Mouse (Mus musculus) myocyte (in vitro differentiated cells): Measurements from ENCODE around the gene Olfr521. TPM values are rescaled to one million over a fixed set of nuclear protein-coding genes. Genes with fewer than 3 reads are reported as not detected.
A peak's percentile ranks its signal among the peaks of the same experiment; 100 is the strongest.

Source experiments
- H3K27me3 ChIP-seq: one replicate; pipeline ENCODE4 v1.6.1; 2011; ENCODE audit not compliant: control insufficient read depth, insufficient read depth, insufficient read length
- H3K36me3 ChIP-seq: one replicate; pipeline ENCODE4 v1.6.1; 2011; ENCODE audit not compliant: control insufficient read depth, insufficient read depth
- H3K4me2 ChIP-seq: one replicate; pipeline ENCODE4 v1.6.1; 2011; ENCODE audit warnings: low read depth, control low read depth
- H3K4me3 ChIP-seq: one replicate; pipeline ENCODE4 v1.5.1; 2011; ENCODE audit warnings: mild to moderate bottlenecking, control low read depth, moderate library complexity
- H3K79me2 ChIP-seq: one replicate; pipeline ENCODE4 v1.6.1; 2011; ENCODE audit not compliant: control insufficient read depth, insufficient read depth
- H3ac ChIP-seq: one replicate; pipeline ENCODE4 v1.6.1; 2011; ENCODE audit not compliant: control insufficient read depth, insufficient read length
- CEBPB ChIP-seq: IDR thresholded peaks from 2 replicates; pipeline ENCODE4 v1.6.1; 2011; ENCODE audit warnings: mild to moderate bottlenecking, moderate library complexity; ENCODE audit not compliant: poor library complexity, insufficient read depth, severe bottlenecking
- E2F4 ChIP-seq: IDR thresholded peaks from one replicate; pipeline ENCODE4 v1.6.1; 2011; ENCODE audit warnings: mild to moderate bottlenecking, control low read depth, moderate library complexity; ENCODE audit not compliant: insufficient read depth
- MAX ChIP-seq: IDR thresholded peaks from one replicate; pipeline ENCODE4 v1.6.1; 2011; ENCODE audit warnings: low read depth, mild to moderate bottlenecking, control low read depth
- MYOD1 ChIP-seq, 3 experiments: IDR thresholded peaks; one replicate each; pipeline ENCODE4 v1.6.1; 2011; ENCODE audit warnings: control low read depth in 2 of 3, low read depth in 2 of 3, mild to moderate bottlenecking in 2 of 3, moderate library complexity in 1 of 3; ENCODE audit not compliant: insufficient read length in 2 of 3, control insufficient read depth in 1 of 3
- MYOG ChIP-seq, 3 experiments: IDR thresholded peaks; one replicate each; pipeline ENCODE4 v1.6.1; 2011; ENCODE audit warnings: control low read depth in 2 of 3, low read depth in 2 of 3, mild to moderate bottlenecking in 2 of 3; ENCODE audit not compliant: insufficient read length in 2 of 3, control insufficient read depth in 1 of 3, insufficient read depth in 1 of 3
- POLR2A ChIP-seq: IDR thresholded peaks from one replicate; pipeline ENCODE4 v1.6.1; 2011; ENCODE audit warnings: low read depth, mild to moderate bottlenecking, control low read depth, moderate library complexity; ENCODE audit not compliant: insufficient read length
- POLR2AphosphoS2 ChIP-seq: IDR thresholded peaks from one replicate; pipeline ENCODE4 v1.6.1; 2011; ENCODE audit warnings: low read depth, control low read depth; ENCODE audit not compliant: insufficient read length
- REST ChIP-seq: IDR thresholded peaks from one replicate; pipeline ENCODE4 v1.6.1; 2011; ENCODE audit warnings: mild to moderate bottlenecking, control low read depth, moderate library complexity; ENCODE audit not compliant: insufficient read depth, insufficient read length
- SRF ChIP-seq: IDR thresholded peaks from one replicate; pipeline ENCODE4 v1.6.1; 2011; ENCODE audit warnings: low read depth; ENCODE audit not compliant: control insufficient read depth, insufficient read length
- TCF12 ChIP-seq: IDR thresholded peaks from one replicate; pipeline ENCODE4 v1.6.1; 2011; ENCODE audit warnings: mild to moderate bottlenecking, control low read depth; ENCODE audit not compliant: poor library complexity, insufficient read depth, severe bottlenecking
- TCF3 ChIP-seq: IDR thresholded peaks from one replicate; pipeline ENCODE4 v1.6.1; 2011; ENCODE audit warnings: low read depth, control low read depth; ENCODE audit not compliant: insufficient read length
- USF1 ChIP-seq: IDR thresholded peaks from one replicate; pipeline ENCODE4 v1.6.1; 2011; ENCODE audit warnings: low read depth, mild to moderate bottlenecking, control low read depth, moderate library complexity
- polyA plus RNA-seq: library from polyadenylated mRNA; unstranded; fragments of >200 nt; fragmentation: generic; extraction: Trizol; gene quantifications from one replicate; pipeline ENCODE4 v1.2.1, GENCODE M21; 2012; ENCODE audit warnings: missing spikeins

The Olfr521 gene
- polyA plus RNA-seq, 1 experiment: not detected

GRCm38 (mm10) chr7:99795192-99795981 lies 32.1 kb downstream of the Olfr521 start:
- H3ac ChIP-seq: no peak overlapping the region
- no peak overlapping the region for H3K4me3 ChIP-seq
- H3K36me3 ChIP-seq: no peaks in the 10 kb centered on the region
- no peaks in the 10 kb centered on the region for H3K79me2 ChIP-seq
- H3K27me3 ChIP-seq: peaks cover 11% of the 10 kb centered on the region
- no peak for TF ChIP-seq MAX
- no peak for TF ChIP-seq E2F4
- TF ChIP-seq POLR2AphosphoS2: no peak
- no peak for TF ChIP-seq MYOD1 (IDR thresholded peaks at IDR 0.05; ENCODE audit: control insufficient read depth in 1 of 3, insufficient read length in 2 of 3, low read depth in 2 of 3)
- no peak for TF ChIP-seq SRF
- TF ChIP-seq MYOG (IDR thresholded peaks at IDR 0.05; ENCODE audit: control insufficient read depth in 1 of 3, insufficient read depth in 1 of 3, insufficient read length in 2 of 3, low read depth in 2 of 3): no peak
- TF ChIP-seq USF1: no peak
- TF ChIP-seq REST: no peak
- no peak for TF ChIP-seq TCF3
- no peak for TF ChIP-seq POLR2A
- TF ChIP-seq CEBPB: no peak
- no peak for TF ChIP-seq TCF12
- H3K4me2 ChIP-seq: peak overlapping the region; percentile 18

GRCm38 (mm10) chr7:99796471-99796870 lies 33.2 kb downstream of the Olfr521 start:
- Histone ChIP-seq H3K36me3 (no peaks in the 10 kb centered on the region), H3K4me3 (no peak overlapping the region), H3ac (no peak overlapping the region), H3K4me2 (no peak overlapping the region), H3K79me2 (no peaks in the 10 kb centered on the region), H3K27me3 (peaks cover 11% of the 10 kb centered on the region)
- no peak for TF ChIP-seq SRF
- no peak for TF ChIP-seq REST
- TF ChIP-seq CEBPB: no peak
- TF ChIP-seq MYOD1 (IDR thresholded peaks at IDR 0.05; ENCODE audit: control insufficient read depth in 1 of 3, insufficient read length in 2 of 3, low read depth in 2 of 3): no peak
- no peak for TF ChIP-seq USF1
- no peak for TF ChIP-seq POLR2A
- TF ChIP-seq TCF3: no peak
- no peak for TF ChIP-seq POLR2AphosphoS2
- no peak for TF ChIP-seq MAX
- no peak for TF ChIP-seq MYOG (IDR thresholded peaks at IDR 0.05; ENCODE audit: control insufficient read depth in 1 of 3, insufficient read depth in 1 of 3, insufficient read length in 2 of 3, low read depth in 2 of 3)
- no peak for TF ChIP-seq E2F4
- no peak for TF ChIP-seq TCF12

DNA sequence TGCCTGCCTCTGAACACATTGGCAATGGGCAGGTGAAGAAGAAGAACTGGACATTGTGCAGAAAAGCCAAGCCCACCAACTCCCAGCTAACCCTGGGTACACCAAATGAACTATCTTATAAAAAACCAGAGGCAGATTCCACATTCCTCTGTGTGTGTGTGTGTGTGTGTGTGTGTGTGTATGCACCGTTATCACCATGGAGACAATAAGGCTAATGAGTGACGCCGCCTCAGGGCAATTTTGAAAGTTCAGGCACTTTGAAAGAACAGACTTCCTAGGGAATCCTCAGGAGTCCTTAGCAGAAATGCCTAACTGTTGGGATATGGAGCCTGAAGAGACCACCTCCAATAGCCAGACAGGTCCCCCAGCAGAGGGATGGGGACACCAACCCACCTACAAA lies 34.0 kb downstream of the Olfr521 start:
- H3K36me3 ChIP-seq: no peaks in the 10 kb centered on the region
- H3ac ChIP-seq: no peak overlapping the region
- no peaks in the 10 kb centered on the region for H3K79me2 ChIP-seq
- H3K27me3 ChIP-seq: peaks cover 11% of the 10 kb centered on the region
- H3K4me2 ChIP-seq: no peak overlapping the region
- TF ChIP-seq TCF12 (no peak), MYOG (IDR thresholded peaks at IDR 0.05; ENCODE audit: control insufficient read depth in 1 of 3, insufficient read depth in 1 of 3, insufficient read length in 2 of 3, low read depth in 2 of 3) (no peak), MYOD1 (IDR thresholded peaks at IDR 0.05; ENCODE audit: control insufficient read depth in 1 of 3, insufficient read length in 2 of 3, low read depth in 2 of 3) (no peak)
- H3K4me3 ChIP-seq: no peak overlapping the region

DNA sequence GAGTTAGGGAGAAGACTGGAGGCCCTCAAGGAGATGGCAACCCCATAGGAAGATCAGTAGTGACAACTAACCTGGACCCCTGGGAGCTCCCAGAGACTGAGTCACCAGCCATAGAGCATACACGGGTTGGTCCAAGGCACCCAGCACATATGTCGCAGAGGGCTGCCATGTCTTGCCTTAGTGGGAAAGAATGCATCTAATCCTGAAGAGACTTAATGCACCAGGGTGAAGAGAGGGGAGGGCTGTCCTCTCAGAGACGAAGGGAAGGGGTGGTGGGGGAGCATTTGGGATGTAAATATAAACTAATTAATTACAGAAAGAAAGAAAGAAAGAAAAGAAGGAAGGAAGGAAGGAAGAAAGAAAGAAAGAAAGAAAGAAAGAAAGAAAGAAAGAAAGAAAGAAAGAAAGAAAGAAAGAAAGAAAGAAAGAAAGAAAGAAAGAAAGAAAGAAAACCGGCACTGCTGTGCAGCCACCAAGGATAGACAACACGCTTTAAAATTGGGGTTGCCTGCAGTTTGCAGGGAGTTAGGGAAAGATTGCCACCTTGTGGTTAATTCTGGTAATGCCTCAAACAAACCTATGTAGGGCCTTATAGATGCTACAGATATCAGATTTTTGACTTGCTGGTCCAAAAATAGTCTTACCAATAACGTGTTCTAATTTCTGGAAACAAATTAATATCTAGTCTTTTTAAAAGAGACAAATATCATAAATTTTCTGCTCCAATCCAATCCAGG lies 34.8 kb downstream of the Olfr521 start:
- H3K27me3 ChIP-seq: peaks cover 11% of the 10 kb centered on the region
- H3K79me2 ChIP-seq: no peaks in the 10 kb centered on the region
- TF ChIP-seq CEBPB (no peak), TCF3 (no peak), POLR2A (no peak), MYOD1 (IDR thresholded peaks at IDR 0.05; ENCODE audit: control insufficient read depth in 1 of 3, insufficient read length in 2 of 3, low read depth in 2 of 3) (no peak), TCF12 (no peak), MYOG (IDR thresholded peaks at IDR 0.05; ENCODE audit: control insufficient read depth in 1 of 3, insufficient read depth in 1 of 3, insufficient read length in 2 of 3, low read depth in 2 of 3) (no peak), SRF (no peak)
- no peak overlapping the region for H3K4me2 ChIP-seq
- H3K36me3 ChIP-seq: no peaks in the 10 kb centered on the region
- no peak overlapping the region for H3ac ChIP-seq
- no peak overlapping the region for H3K4me3 ChIP-seq

- Histone ChIP-seq H3K4me3 (no peak overlapping the region), H3K27me3 (peaks cover 11% of the 10 kb centered on the region), H3K36me3 (no peaks in the 10 kb centered on the region), H3ac (no peak overlapping the region), H3K4me2 (no peak overlapping the region), H3K79me2 (no peaks in the 10 kb centered on the region)
- TF ChIP-seq CEBPB (no peak), MYOD1 (IDR thresholded peaks at IDR 0.05; ENCODE audit: control insufficient read depth in 1 of 3, insufficient read length in 2 of 3, low read depth in 2 of 3) (no peak), E2F4 (no peak), MAX (no peak), USF1 (no peak), TCF3 (no peak), REST (no peak), POLR2AphosphoS2 (no peak), TCF12 (no peak), POLR2A (no peak)
These were observed 35.8 kb downstream of the Olfr521 start for GRCm38 (mm10) chr7:99799118-99799517.
